Mouse (Mus musculus): ENCODE data around the gene 4930564D02Rik.

4930564D02Rik gene

GRCm38 (mm10) chr3:105058627-105059513, 7.8 kb upstream of the 4930564D02Rik start:
- peak; percentile 95 for DNase-seq (ENCODE audit: low spot score)

DNA sequence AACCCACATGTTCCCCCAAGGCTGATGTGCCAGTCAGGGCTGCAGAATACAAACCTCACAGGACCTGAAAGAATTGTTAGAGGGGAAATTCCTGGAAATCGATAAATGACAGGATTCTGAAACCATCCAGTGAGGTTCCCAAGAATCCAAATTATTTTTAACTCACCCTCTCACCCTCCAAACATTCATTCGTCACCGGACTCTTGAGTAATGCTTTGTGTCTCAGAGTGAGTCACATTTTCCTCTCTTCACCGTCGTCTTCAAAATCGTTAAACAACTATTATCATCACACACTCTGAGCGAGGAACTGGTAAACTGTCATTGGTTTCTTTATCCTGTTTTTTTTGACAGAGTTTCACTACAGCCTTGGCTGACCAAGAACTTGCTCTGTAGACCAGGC, 6.7 kb upstream of the 4930564D02Rik start:
- no peak for DNase-seq (ENCODE audit: low spot score)

DNA sequence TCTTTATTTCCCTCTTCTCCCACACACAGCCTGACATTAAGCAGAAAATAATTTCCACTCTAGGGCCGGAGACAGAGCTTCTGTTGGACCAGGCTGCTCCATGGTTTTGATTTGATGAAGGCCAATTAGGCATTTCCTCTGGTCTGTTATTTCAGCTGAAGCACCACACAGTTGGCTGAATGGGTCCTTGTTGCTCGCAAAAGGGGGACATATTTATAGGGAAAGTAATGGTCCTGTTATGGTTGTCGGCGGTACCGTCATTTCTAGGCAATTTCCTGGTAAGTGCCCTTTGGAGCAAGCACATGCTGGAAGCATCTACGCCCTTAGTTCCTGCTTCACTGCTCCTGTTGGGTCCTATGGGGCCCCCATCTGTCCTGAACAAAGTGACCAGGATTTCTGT, 5.7 kb upstream of the 4930564D02Rik start:
- peak; percentile 29 for DNase-seq (ENCODE audit: low spot score)

DNA sequence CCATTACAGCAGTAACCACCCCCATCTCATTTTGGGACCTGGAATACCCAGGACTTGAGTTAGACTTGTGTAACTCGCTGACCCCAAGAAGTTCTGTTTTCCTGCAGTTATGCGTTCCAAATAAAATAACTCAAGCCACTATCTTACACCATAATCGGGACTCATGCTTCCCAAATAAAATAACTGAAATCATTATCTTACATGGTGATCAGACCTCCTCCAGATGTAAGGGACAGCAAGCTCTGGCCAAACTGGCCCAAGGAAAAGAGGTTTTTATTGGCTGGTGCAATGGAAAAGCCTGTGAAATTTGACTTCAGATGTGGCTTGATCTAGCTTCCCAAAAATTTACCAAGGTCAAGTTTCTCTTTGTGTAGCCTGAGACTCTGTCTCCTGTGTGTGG, 5.1 kb upstream of the 4930564D02Rik start:
- no peak for DNase-seq (ENCODE audit: low spot score)

DNA sequence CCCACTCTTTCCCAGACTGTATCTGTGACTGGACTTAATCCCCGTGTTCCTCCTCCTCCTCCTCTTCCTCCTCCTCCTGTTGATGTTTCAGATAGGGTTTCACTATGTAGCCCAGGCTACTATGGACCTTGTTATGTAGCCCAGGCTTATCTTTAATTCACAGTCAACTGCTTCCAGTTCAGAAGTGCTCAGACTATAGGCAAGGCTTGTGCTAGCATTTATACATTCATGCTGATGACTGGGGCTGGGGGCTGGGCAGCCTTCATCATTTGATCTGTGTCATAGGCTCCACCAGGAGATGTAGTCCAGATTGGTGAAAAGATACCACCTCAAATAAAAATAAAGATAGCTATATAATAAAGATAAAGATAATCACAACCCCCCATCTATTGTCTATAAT, 4.7 kb upstream of the 4930564D02Rik start:
- no peak for DNase-seq (ENCODE audit: low spot score)

GRCm38 (mm10) chr3:105062676-105063075, 4.0 kb upstream of the 4930564D02Rik start:
- DNase-seq (ENCODE audit: low spot score): no peak

DNA sequence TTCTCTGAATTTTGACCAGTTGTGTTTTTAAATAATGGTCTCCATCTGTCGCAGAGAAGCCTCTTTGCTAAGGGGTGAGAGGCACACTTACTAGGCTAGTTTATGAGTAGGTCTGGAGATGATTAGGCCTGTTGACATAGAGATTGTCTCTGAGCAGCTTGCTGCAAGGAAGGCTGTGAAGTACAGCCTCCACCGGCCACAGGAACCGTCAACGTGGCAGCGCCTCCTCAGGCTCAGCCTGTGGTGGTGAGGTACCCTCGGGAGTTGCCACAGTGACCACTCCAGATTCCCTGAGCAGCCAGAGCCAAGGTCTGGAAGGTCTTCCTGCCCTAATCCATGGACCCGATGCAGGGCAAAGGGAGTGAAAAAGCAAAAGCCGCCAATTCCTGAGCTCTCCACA, 3.9 kb downstream of the 4930564D02Rik start:
- DNase-seq (ENCODE audit: low spot score): no peak

DNA sequence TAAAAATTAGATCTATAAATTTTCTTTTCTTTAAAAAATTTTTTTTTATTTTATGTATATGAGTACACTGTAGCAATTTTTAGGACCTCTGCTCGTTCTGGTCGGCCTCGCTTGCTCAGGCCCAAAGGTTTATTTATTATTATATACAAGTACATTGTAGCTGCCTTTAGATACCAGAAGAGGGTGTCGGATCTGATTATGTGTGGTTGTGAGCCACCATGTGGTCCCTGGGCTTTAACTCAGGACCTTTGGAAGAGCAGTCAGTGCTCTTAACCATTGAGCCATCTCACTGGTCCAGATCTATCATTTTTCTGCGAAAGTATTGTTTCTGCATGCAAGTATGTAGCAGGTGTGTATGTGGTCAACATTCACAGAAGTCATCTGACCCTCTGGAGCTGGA, 4.6 kb downstream of the 4930564D02Rik start:
- DNase-seq (ENCODE audit: low spot score): no peak

DNA sequence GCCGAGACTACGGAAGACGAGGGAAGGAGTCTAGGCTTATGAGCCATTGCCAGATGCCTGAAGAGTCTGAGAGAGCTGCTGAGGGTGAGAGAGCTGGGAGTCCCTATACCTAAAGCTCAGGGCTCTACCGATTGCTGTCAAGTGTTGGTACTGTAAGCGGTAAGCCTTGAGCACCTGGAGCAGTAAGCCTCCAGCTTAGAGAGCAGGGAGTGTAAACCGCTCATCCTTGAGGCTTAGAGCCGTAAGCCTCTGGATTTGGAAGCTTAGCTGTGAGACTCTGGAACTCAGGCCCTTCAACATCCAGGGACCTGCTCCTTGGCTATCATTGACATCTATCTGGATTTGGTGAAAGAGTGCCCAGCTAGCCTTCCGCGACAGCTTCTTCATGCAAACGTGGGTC, 5.9 kb downstream of the 4930564D02Rik start:
- no peak for DNase-seq (ENCODE audit: low spot score)

DNA sequence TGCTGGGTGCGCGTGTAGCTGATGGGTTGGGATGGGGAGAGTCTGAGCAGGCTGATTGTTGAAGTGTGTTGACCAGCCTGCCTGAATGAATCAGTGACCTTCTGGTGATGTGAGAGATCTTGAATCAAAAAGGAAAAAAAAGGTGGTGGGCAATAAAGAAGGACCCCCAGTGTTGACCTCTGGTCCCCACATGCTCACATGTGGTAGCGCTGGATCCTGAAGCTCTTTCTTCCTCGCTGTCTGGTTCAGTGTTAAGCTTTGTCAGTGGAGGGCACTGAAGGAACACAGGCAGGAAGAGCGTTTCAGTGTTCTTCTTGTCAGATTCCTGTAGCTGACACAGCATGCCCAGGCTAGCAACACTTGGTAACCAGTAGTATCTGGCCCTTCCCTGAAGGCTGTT, 9.2 kb downstream of the 4930564D02Rik start:
- DNase-seq (ENCODE audit: low spot score): no peak

DNA sequence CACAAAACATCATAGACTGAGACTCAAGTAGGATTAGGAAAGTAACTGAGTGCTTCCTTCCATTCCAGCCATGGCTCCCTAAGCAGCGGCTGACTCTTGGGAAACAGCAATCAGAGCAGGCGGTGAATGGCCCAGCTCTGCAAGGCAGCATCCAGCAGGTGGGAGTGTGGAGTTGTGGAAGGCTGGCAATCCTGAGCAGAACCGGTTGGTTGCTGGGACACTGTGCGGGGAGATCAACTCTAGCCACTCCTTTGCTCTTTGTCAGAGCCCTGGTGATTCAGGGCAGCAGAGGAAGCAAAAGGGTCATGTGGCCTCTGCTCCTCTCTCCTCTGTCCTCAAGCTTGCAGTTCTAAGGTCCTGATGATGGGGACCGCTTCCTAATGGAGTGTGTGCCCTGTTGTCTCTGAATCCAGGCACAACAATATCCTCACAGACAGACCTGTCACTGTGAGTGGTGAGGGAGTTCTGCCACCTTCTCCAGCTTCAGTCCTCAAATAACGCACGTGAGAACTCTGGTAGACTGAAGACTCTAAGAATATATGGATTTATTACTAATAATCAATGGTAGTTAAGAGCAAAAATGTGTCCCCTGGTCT, 11.7 kb downstream of the 4930564D02Rik start:
- DNase-seq (ENCODE audit: low spot score): peak; percentile 91

DNA sequence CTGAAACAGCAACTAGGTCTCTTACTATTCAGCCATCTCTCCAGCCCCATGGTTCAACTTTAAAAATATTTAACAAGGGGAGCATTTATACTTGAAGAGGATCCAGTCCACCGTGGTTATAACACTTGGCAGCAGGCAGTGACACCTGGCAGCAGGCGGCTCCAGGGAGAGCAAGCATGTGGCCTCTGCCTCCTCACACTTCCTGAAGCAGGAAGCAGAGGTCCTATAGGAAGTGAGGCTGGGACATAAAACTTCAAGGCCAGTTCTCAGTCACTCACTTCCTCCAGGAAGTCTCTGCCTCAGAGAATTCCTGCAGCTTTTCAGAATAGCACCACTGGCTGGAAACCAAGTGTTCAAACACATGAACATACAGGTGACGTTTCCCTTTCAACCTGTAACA, 20.7 kb downstream of the 4930564D02Rik start:
- no peak for DNase-seq (ENCODE audit: low spot score)

DNA sequence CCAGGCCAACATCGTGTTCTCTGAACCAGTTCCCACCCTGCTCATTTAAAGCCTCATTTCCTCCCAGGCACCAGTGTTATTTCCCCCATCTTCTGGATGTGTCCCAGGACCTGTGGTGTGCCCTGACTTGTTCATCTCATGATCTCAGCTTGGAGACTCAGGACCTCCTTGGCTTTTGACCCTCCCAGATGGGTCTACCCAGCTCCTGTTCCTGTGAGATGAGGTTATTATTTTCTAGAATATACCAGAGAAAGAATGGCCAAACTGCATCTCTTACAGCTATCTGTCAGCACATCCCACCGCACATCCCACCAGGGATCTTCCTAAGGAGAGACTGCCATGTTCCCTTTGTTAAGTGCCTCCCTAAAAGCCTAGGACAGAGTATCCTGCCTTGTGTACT, 22.0 kb downstream of the 4930564D02Rik start:
- DNase-seq (ENCODE audit: low spot score): no peak

DNA sequence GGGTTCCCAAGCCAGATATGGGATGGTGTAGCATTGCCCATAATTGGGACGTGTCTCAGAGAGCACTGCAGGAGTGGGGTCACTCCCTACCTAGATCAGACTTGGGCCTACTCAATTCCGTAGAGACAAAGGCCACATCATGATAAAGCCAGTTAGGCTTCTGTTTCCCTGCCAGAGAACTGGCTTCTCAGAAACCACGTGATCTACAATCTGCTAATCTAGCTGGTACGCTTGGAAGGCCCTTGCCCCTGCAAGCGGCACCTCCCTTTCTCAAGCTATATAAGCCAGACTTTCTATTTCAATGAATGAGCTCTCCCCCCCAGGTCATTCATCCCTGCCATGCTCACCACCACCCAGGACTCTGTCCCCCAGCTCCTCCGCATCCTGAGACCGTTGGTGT, 23.5 kb downstream of the 4930564D02Rik start:
- DNase-seq (ENCODE audit: low spot score): no peak

DNA sequence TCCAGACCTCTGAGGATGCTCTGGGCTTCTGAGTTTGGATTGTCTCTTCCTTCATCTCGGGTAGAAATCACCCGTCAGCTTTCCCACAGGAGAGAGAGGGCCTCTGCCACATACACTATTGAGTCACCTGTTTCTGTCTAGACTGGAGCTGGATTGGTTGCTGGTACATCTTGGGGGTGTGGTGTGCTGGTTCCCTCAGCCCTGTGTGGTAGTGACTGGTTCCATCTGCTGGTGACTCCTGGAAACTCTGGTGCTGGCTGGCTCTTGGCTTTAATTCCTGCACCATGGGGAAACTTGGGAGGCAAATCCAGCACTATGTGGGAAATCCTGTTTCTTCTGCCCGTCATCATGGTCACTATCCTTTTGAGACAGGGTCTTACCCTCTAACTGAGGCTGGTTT, 24.3 kb downstream of the 4930564D02Rik start:
- peak; percentile 60 for DNase-seq (ENCODE audit: low spot score)

- no peak for DNase-seq (ENCODE audit: low spot score)
Measured at GRCm38 (mm10) chr3:105092721-105093505, 26.3 kb downstream of the 4930564D02Rik start.

DNA sequence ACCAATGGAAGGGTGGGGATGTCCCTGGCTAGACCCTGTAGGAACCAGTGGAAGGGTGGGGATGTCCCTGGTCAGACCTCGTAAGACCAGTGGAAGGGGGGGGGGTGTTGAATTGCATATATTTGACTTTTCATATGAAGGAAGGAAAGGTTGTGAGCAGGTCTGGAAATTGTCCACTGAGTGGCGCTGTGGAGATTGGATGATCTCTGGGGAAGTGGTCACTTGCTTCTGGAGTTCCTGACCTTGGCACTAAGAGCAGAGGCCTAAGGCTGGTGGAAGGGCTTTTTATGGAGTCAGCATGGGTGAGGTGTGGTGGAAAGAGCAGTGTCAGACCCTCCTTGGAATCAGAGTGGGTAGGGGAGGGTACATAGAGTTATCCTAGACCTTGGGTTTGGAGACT, 27.8 kb downstream of the 4930564D02Rik start:
- DNase-seq (ENCODE audit: low spot score): peak; percentile 18

DNA sequence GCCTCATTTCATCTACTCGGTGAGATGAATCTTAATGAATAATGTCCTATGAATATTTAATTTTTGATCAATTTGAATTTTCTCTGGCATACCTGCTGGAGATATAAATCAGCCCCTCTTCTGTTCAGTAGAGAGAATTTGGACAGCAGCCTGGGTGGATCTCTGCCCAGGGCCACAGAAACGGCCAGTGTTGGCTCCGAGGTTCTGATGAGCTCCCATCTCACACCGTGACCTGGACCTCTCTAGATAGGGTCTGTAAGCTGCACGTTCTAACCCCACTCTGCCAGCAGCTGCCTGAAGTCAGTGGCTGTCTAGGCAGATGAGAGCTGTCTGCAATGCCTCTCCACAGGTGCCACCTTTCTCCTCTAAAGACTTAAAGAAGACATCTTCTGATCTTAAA, 28.4 kb downstream of the 4930564D02Rik start:
- DNase-seq (ENCODE audit: low spot score): no peak

DNA sequence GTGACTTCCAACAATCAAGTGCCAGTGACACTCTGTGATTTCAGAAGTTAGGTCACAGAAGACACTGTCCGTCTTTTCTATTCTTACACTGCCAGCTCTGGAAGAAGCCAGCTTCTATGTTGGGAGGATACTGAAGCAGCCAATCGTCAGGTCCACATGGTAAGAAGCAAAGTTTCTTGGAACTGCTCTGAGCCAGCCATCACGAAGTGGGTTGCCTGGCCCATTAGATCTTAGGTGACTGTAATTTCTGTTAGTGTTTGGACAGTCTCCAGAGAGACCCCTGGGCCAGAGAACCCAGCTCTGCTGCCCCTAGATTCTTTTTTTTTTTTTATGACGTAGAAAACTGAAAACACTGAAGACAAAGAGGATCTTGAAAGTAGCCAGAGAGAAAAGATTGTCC, 30.9 kb downstream of the 4930564D02Rik start:
- no peak for DNase-seq (ENCODE audit: low spot score)

GRCm38 (mm10) chr3:105099526-105100269, 33.1 kb downstream of the 4930564D02Rik start:
- peak; percentile 38 for DNase-seq (ENCODE audit: low spot score)

DNA sequence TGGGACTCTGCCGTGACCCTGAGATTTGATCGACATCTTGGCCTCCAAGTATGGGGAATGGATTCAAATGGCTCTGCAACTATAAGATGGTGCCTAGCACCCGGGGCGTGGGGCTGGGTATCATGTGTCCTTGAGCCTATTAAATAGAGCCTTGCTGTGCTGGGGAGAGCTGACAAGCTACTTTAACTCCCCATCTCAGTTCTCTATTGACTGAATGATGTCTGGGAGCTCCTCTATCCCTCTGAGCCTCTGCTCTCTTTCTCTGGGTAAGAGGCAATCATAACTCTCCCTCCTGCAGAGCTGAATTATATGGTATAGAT, 33.6 kb downstream of the 4930564D02Rik start:
- DNase-seq (ENCODE audit: low spot score): no peak

- DNase-seq (ENCODE audit: low spot score): no peak
Measured at GRCm38 (mm10) chr3:105105827-105106226, 39.2 kb downstream of the 4930564D02Rik start.

Measured in embryo, embryonic 10.5 days (tissue).